Mouse (Mus musculus) CH12.LX (cell line): Measurements from ENCODE around the gene Gcnt7.

Source experiments
- BHLHE40 ChIP-seq: IDR thresholded peaks from 2 replicates; pipeline ENCODE4 v1.6.1; 2011; ENCODE audit warnings: mild to moderate bottlenecking, low read depth, low read length, improper control_type of control experiment
- CTCF ChIP-seq, 2 experiments: IDR thresholded peaks in 1 of 2; conservative IDR thresholded peaks in 1 of 2; 2 replicates each; pipeline ENCODE4 v1.5.1; 2011 to 2012; ENCODE audit warnings: low read depth in 2 of 2, low read length in 2 of 2, improper control_type of control experiment in 1 of 2, inconsistent platforms in 1 of 2, mild to moderate bottlenecking in 1 of 2, moderate library complexity in 1 of 2
- EP300 ChIP-seq: IDR thresholded peaks from 2 replicates; pipeline ENCODE4 v1.6.1; 2011; ENCODE audit warnings: low read length, improper control_type of control experiment
- HCFC1 ChIP-seq: IDR thresholded peaks from 2 replicates; pipeline ENCODE4 v1.6.1; 2012; ENCODE audit warnings: low read depth, mild to moderate bottlenecking, inconsistent platforms, low read length, improper control_type of control experiment
- KAT2A ChIP-seq: IDR thresholded peaks from 2 replicates; pipeline ENCODE4 v1.6.1; 2012; ENCODE audit warnings: low read length, improper control_type of control experiment, inconsistent platforms; ENCODE audit not compliant: insufficient replicate concordance
- POLR2A ChIP-seq: IDR thresholded peaks from 2 replicates; pipeline ENCODE4 v1.6.1; 2011; ENCODE audit warnings: low read depth, mild to moderate bottlenecking, improper control_type of control experiment, low read length
- SMC3 ChIP-seq: IDR thresholded peaks from 2 replicates; pipeline ENCODE4 v1.6.1; 2011; ENCODE audit warnings: low read depth, low read length, improper control_type of control experiment
- TBP ChIP-seq: conservative IDR thresholded peaks from 2 replicates; pipeline ENCODE4 v1.6.1; 2011; ENCODE audit warnings: low read depth, low read length, improper control_type of control experiment
- TCF12 ChIP-seq: IDR thresholded peaks from 2 replicates; pipeline ENCODE4 v1.6.1; 2014; ENCODE audit warnings: low read depth, mild to moderate bottlenecking, inconsistent platforms, low read length, improper control_type of control experiment
- ZMIZ1 ChIP-seq: IDR thresholded peaks from 2 replicates; pipeline ENCODE4 v1.6.1; 2012; ENCODE audit warnings: low read depth, mild to moderate bottlenecking, inconsistent platforms, low read length, improper control_type of control experiment

DNA sequence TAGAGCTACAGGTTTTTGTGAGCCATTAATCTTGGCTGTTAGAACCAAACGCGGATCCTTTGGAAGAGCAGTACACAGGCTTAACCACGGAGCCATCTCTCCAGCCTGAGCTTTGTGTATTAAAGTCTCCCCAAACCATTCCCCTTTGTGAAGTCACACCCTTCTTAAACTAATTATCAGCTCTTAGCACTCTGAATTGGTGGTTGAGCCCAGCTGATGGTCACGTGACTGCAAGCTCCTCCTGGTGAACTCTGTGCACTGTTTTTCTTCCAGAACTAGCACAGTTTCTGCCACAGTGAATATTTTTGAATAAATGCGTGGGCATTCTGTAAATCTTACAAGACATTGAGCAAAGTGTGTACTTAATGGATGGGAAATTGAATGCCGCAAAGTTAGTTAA, 17.2 kb downstream of the Gcnt7 start:
- TF ChIP-seq TBP = no peak
- TF ChIP-seq CTCF (conservative IDR thresholded peaks at IDR 0.05 in 1 of 2, IDR thresholded peaks at IDR 0.05 in 1 of 2; ENCODE audit: low read depth in 2 of 2, low read length in 2 of 2) = no peak
- TF ChIP-seq ZMIZ1 = no peak
- no peak; the same call in 1 of the 2 replicates for TF ChIP-seq BHLHE40
- no peak for TF ChIP-seq POLR2A
- no peak for TF ChIP-seq TCF12
- TF ChIP-seq HCFC1 = no peak
- no peak for TF ChIP-seq SMC3
- TF ChIP-seq KAT2A = no peak
- TF ChIP-seq EP300 = no peak
